In genomic region chr5:108651823-108652222, GRCm38 (mm10) we compare ENCODE assay signal across 8 mouse cellular contexts. TPM values are rescaled to one million over a fixed set of nuclear protein-coding genes. Genes with fewer than 3 reads are reported as not detected.
DNase-seq lines count a peak whose midpoint lies in the region; ATAC-seq lines count a peak whose summit lies in the region.

No protein-coding gene starts in this region.

- no peaks in the 10 kb centered on the region for H3K9me3 ChIP-seq in embryonic facial prominence, embryonic 14.5 days (ENCODE audit: control insufficient read depth, low read length)
- H3K9me3 ChIP-seq in intestine, embryonic 16.5 days (ENCODE audit: control insufficient read depth, low read length): no peaks in the 10 kb centered on the region
- H3K9me3 ChIP-seq in liver, embryonic 15.5 days (replicated peaks): no peaks in the 10 kb centered on the region
- no peaks in the 10 kb centered on the region for H3K9me3 ChIP-seq in neural tube, embryonic 15.5 days (replicated peaks)

- 61% methylated on average over 1 of the region's 1 CpGs for WGBS in embryonic facial prominence, embryonic 14.5 days
- 67% methylated on average over 1 of the region's 1 CpGs for WGBS in intestine, embryonic 16.5 days
- WGBS in liver, embryonic 15.5 days (ENCODE audit: insufficient replicate concordance): 41% methylated on average over 1 of the region's 1 CpGs
- WGBS in neural tube, embryonic 15.5 days: 59% methylated on average over 1 of the region's 1 CpGs

- H3K4me3 ChIP-seq in embryonic facial prominence, embryonic 14.5 days (ENCODE audit: low read depth, low read length): no peak overlapping the region
- H3K4me3 ChIP-seq in intestine, embryonic 16.5 days (ENCODE audit: low read length): no peak overlapping the region
- H3K4me3 ChIP-seq in liver, embryonic 15.5 days (replicated peaks): no peak overlapping the region
- no peak overlapping the region for H3K4me3 ChIP-seq in neural tube, embryonic 15.5 days (replicated peaks)

- peaks cover 88% of the 10 kb centered on the region for H3K36me3 ChIP-seq in embryonic facial prominence, embryonic 14.5 days (ENCODE audit: control insufficient read depth, insufficient read depth, low read length)
- peaks cover 26% of the 10 kb centered on the region for H3K36me3 ChIP-seq in intestine, embryonic 16.5 days (ENCODE audit: control insufficient read depth, insufficient read depth, low read length)
- H3K36me3 ChIP-seq in liver, embryonic 15.5 days (replicated peaks): peaks cover 65% of the 10 kb centered on the region
- peaks cover 91% of the 10 kb centered on the region for H3K36me3 ChIP-seq in neural tube, embryonic 15.5 days

- no peaks in the 10 kb centered on the region for H3K27me3 ChIP-seq in embryonic facial prominence, embryonic 14.5 days (replicated peaks; ENCODE audit: control insufficient read depth, insufficient read depth, low read length)
- no peaks in the 10 kb centered on the region for H3K27me3 ChIP-seq in intestine, embryonic 16.5 days (replicated peaks; ENCODE audit: control insufficient read depth, insufficient read depth, low read length)
- no peaks in the 10 kb centered on the region for H3K27me3 ChIP-seq in liver, embryonic 15.5 days
- no peaks in the 10 kb centered on the region for H3K27me3 ChIP-seq in neural tube, embryonic 15.5 days (replicated peaks)

- ATAC-seq in embryonic facial prominence, embryonic 14.5 days (ENCODE audit: low read depth): peak; percentile 59; the same call in 1 of the 2 replicates
- ATAC-seq in intestine, embryonic 16.5 days: peak; percentile 75
- ATAC-seq in liver, embryonic 15.5 days (ENCODE audit: insufficient read depth): peak; percentile 47; the same call in 1 of the 2 replicates
- peak; percentile 69; the same call in 1 of the 2 replicates for ATAC-seq in neural tube, embryonic 15.5 days (ENCODE audit: low FRiP score)

- H3K9ac ChIP-seq in embryonic facial prominence, embryonic 14.5 days (ENCODE audit: low read depth, low read length): no peak overlapping the region
- H3K9ac ChIP-seq in intestine, embryonic 16.5 days (ENCODE audit: low read depth, low read length): no peak overlapping the region
- no peak overlapping the region for H3K9ac ChIP-seq in liver, embryonic 15.5 days
- no peak overlapping the region for H3K9ac ChIP-seq in neural tube, embryonic 15.5 days (replicated peaks)

- peak; percentile 69 for DNase-seq in right cerebral cortex, adult 18-20 months
- DNase-seq in right cerebral cortex, postnatal 4 days: no peak
- peak; percentile 69 for DNase-seq in adrenal gland, postnatal 14 days
- peak; percentile 84 for DNase-seq in embryonic facial prominence, embryonic 14.5 days (ENCODE audit: low spot score)
- no peak for DNase-seq in ovary, adult 18-20 months (ENCODE audit: low spot score)

- H3K4me1 ChIP-seq in embryonic facial prominence, embryonic 14.5 days (ENCODE audit: control insufficient read depth, insufficient read depth, low read length): no peaks in the 10 kb centered on the region
- H3K4me1 ChIP-seq in intestine, embryonic 16.5 days (ENCODE audit: control insufficient read depth, insufficient read depth, low read length): peaks cover 2% of the 10 kb centered on the region; the same call in 1 of the 2 replicates
- no peaks in the 10 kb centered on the region for H3K4me1 ChIP-seq in liver, embryonic 15.5 days (replicated peaks)
- H3K4me1 ChIP-seq in neural tube, embryonic 15.5 days: no peaks in the 10 kb centered on the region

- no peak overlapping the region for H3K27ac ChIP-seq in embryonic facial prominence, embryonic 14.5 days (replicated peaks; ENCODE audit: low read depth, low read length)
- H3K27ac ChIP-seq in intestine, embryonic 16.5 days (ENCODE audit: low read length): no peak overlapping the region
- H3K27ac ChIP-seq in liver, embryonic 15.5 days (replicated peaks): no peak overlapping the region
- H3K27ac ChIP-seq in neural tube, embryonic 15.5 days (replicated peaks): no peak overlapping the region

- no peak overlapping the region for H3K4me2 ChIP-seq in embryonic facial prominence, embryonic 14.5 days (ENCODE audit: low read depth, low read length)
- H3K4me2 ChIP-seq in intestine, embryonic 16.5 days (ENCODE audit: low read depth, low read length): no peak overlapping the region
- no peak overlapping the region for H3K4me2 ChIP-seq in liver, embryonic 15.5 days
- no peak overlapping the region for H3K4me2 ChIP-seq in neural tube, embryonic 15.5 days

RNA-seq across cellular contexts. Expression of gene Idua, which starts 8.3 kb away (rescaled TPM):
- 12.6 and 13.7 TPM in 2 replicates for total RNA-seq in adrenal gland, postnatal 14 days (2021)
- 13.6 and 14.5 TPM in 2 replicates for polyA plus RNA-seq in embryonic facial prominence, embryonic 14.5 days (2014; fragmentation: Nextera tagmentation; extraction: Ambion mirVana)
- 11.3 and 11.9 TPM in 2 replicates for polyA plus RNA-seq in intestine, embryonic 16.5 days (2015; fragmentation: Nextera tagmentation; extraction: Ambion mirVana)
- polyA plus RNA-seq in liver, embryonic 15.5 days (2015; fragmentation: Nextera tagmentation; extraction: Ambion mirVana): 4.2 and 5.8 TPM in 2 replicates
- 11.4 and 11.7 TPM in 2 replicates for polyA plus RNA-seq in neural tube, embryonic 15.5 days (2015; fragmentation: Nextera tagmentation; extraction: Ambion mirVana)

RNA-seq across cellular contexts. Expression of gene Dgkq, which starts 17.6 kb away (rescaled TPM):
- total RNA-seq in adrenal gland, postnatal 14 days (2021): 15.2 and 24.1 TPM in 2 replicates
- polyA plus RNA-seq in embryonic facial prominence, embryonic 14.5 days (2014; fragmentation: Nextera tagmentation; extraction: Ambion mirVana): 9.6 and 9.8 TPM in 2 replicates
- 11.3 and 14.0 TPM in 2 replicates for polyA plus RNA-seq in intestine, embryonic 16.5 days (2015; fragmentation: Nextera tagmentation; extraction: Ambion mirVana)
- 2.7 and 3.1 TPM in 2 replicates for polyA plus RNA-seq in liver, embryonic 15.5 days (2015; fragmentation: Nextera tagmentation; extraction: Ambion mirVana)
- 25.2 and 33.9 TPM in 2 replicates for polyA plus RNA-seq in neural tube, embryonic 15.5 days (2015; fragmentation: Nextera tagmentation; extraction: Ambion mirVana)

RNA-seq across cellular contexts. Expression of gene Tmem175, which starts 22.3 kb away (rescaled TPM):
- 19.5 and 22.3 TPM in 2 replicates for total RNA-seq in adrenal gland, postnatal 14 days (2021)
- 31.0 and 40.1 TPM in 2 replicates for polyA plus RNA-seq in embryonic facial prominence, embryonic 14.5 days (2014; fragmentation: Nextera tagmentation; extraction: Ambion mirVana)
- polyA plus RNA-seq in intestine, embryonic 16.5 days (2015; fragmentation: Nextera tagmentation; extraction: Ambion mirVana): 31.7 and 31.9 TPM in 2 replicates
- 10.5 and 11.9 TPM in 2 replicates for polyA plus RNA-seq in liver, embryonic 15.5 days (2015; fragmentation: Nextera tagmentation; extraction: Ambion mirVana)
- polyA plus RNA-seq in neural tube, embryonic 15.5 days (2015; fragmentation: Nextera tagmentation; extraction: Ambion mirVana): 24.0 and 28.9 TPM in 2 replicates

RNA-seq across cellular contexts. Expression of gene Gak, which starts 22.3 kb away (rescaled TPM):
- total RNA-seq in adrenal gland, postnatal 14 days (2021): 73.1 and 74.9 TPM in 2 replicates
- 46.2 and 48.6 TPM in 2 replicates for polyA plus RNA-seq in embryonic facial prominence, embryonic 14.5 days (2014; fragmentation: Nextera tagmentation; extraction: Ambion mirVana)
- 75.7 and 85.1 TPM in 2 replicates for polyA plus RNA-seq in intestine, embryonic 16.5 days (2015; fragmentation: Nextera tagmentation; extraction: Ambion mirVana)
- 26.6 and 26.8 TPM in 2 replicates for polyA plus RNA-seq in liver, embryonic 15.5 days (2015; fragmentation: Nextera tagmentation; extraction: Ambion mirVana)
- polyA plus RNA-seq in neural tube, embryonic 15.5 days (2015; fragmentation: Nextera tagmentation; extraction: Ambion mirVana): 45.2 and 52.3 TPM in 2 replicates

RNA-seq across cellular contexts. Expression of gene Slc26a1, which starts 23.5 kb away (rescaled TPM):
- total RNA-seq in adrenal gland, postnatal 14 days (2021): 0.98 and 16.7 TPM in 2 replicates
- polyA plus RNA-seq in embryonic facial prominence, embryonic 14.5 days (2014; fragmentation: Nextera tagmentation; extraction: Ambion mirVana): 1.2 and 1.6 TPM in 2 replicates
- polyA plus RNA-seq in intestine, embryonic 16.5 days (2015; fragmentation: Nextera tagmentation; extraction: Ambion mirVana): 8.0 and 9.7 TPM in 2 replicates
- 18.6 and 22.2 TPM in 2 replicates for polyA plus RNA-seq in liver, embryonic 15.5 days (2015; fragmentation: Nextera tagmentation; extraction: Ambion mirVana)
- 2.6 TPM in 2 replicates for polyA plus RNA-seq in neural tube, embryonic 15.5 days (2015; fragmentation: Nextera tagmentation; extraction: Ambion mirVana)

Comparison
In these comparisons a context has a peak if more than half of its experiments do, and no peak if none do; other contexts are left out.
1. DNase-seq: peak in right cerebral cortex, adult 18-20 months (single experiment), adrenal gland, postnatal 14 days (single experiment) and embryonic facial prominence, embryonic 14.5 days (single experiment); none in right cerebral cortex, postnatal 4 days (single experiment) and ovary, adult 18-20 months (single experiment).
2. Peak in every context shown above with its lines, with median percentiles within 50 percentile points of each other: ATAC-seq.